Mouse (Mus musculus) lung, postnatal 0 days (tissue): ENCODE data around the gene Rufy2. TPM values are rescaled to one million over a fixed set of nuclear protein-coding genes. Genes with fewer than 3 reads are reported as not detected.

Experiments
- ATAC-seq: fragments of 200-750 bp; cut with Nextera tagmentation; 2 replicates; pipeline ENCODE4 v1.8.0; 2017; ENCODE audit warnings: moderate library complexity
- DNase-seq: peaks from one replicate; pipeline ENCODE4 v3.0.0-alpha.2; 2016; ENCODE audit warnings: low spot score
- H3K27ac ChIP-seq: fragments of 300-500 bp; sonication (generic); 2 replicates; pipeline ENCODE4 v1.5.1; 2014; ENCODE audit warnings: antibody characterized with exemption, mild to moderate bottlenecking, low read length, mixed read lengths
- H3K27me3 ChIP-seq: fragments of 300-500 bp; sonication (generic); replicated peaks from 2 replicates; pipeline ENCODE4 v1.6.1; 2014; ENCODE audit warnings: low read length, mixed read lengths; ENCODE audit not compliant: insufficient read depth
- H3K36me3 ChIP-seq: fragments of 300-500 bp; sonication (generic); 2 replicates; pipeline ENCODE4 v1.6.1; 2014; ENCODE audit warnings: low read length, mixed read lengths; ENCODE audit not compliant: insufficient read depth
- H3K4me1 ChIP-seq: fragments of 300-500 bp; sonication (generic); 2 replicates; pipeline ENCODE4 v1.6.1; 2014; ENCODE audit warnings: antibody characterized with exemption, low read depth, low read length, mixed read lengths; ENCODE audit not compliant: insufficient read depth
- H3K4me2 ChIP-seq: fragments of 300-500 bp; sonication (generic); replicated peaks from 2 replicates; pipeline ENCODE4 v1.6.1; 2014; ENCODE audit warnings: low read depth, mild to moderate bottlenecking, low read length, moderate library complexity, mixed read lengths
- H3K4me3 ChIP-seq: fragments of 300-500 bp; sonication (generic); 2 replicates; pipeline ENCODE4 v1.5.1; 2014; ENCODE audit warnings: low read depth, low read length
- H3K9ac ChIP-seq: fragments of 300-500 bp; sonication (generic); replicated peaks from 2 replicates; pipeline ENCODE4 v1.6.1; 2014; ENCODE audit warnings: low read depth, mild to moderate bottlenecking
- H3K9me3 ChIP-seq: fragments of 300-500 bp; sonication (generic); 2 replicates; pipeline ENCODE4 v1.6.1; 2016; ENCODE audit warnings: low read length, mixed read lengths
- CTCF ChIP-seq: IDR thresholded peaks from 2 replicates; pipeline ENCODE4 v1.5.1; 2016; ENCODE audit warnings: antibody characterized with exemption, mild to moderate bottlenecking
- EP300 ChIP-seq: IDR thresholded peaks from 2 replicates; pipeline ENCODE4 v1.6.1; 2016; ENCODE audit warnings: antibody characterized with exemption, mild to moderate bottlenecking, control low read depth
- WGBS: fragments of 180-500 bp; shearing (Covaris S2); extraction: QIAGEN DNeasy Blood & Tissue Kit; methylation state at CpG from one replicate; pipeline ENCODE4 v1.1.7; 2014; 5-methylcytosine and 5-hydroxymethylcytosine counted together
- polyA plus RNA-seq: library from polyadenylated mRNA; unstranded; fragments of >200 nt; fragmentation: Nextera tagmentation; extraction: Ambion mirVana; gene quantifications from 2 replicates; pipeline ENCODE4 v1.2.1, GENCODE M21; 2015

Rufy2 gene
- polyA plus RNA-seq: 13.9 and 14.5 TPM in 2 replicates

- peak within 1 kb of the TSS; percentile 47; the same call in 1 of the 2 replicates for H3K27ac ChIP-seq
- peaks cover 3% of the 10 kb centered on the region; the same call in 1 of the 2 replicates for H3K4me1 ChIP-seq
- peak; percentile 78 for DNase-seq
- peak; percentile 94 for ATAC-seq
- no peaks in the 10 kb centered on the region for H3K36me3 ChIP-seq
- under 1% methylated on average over 46 of the region's 77 CpGs for WGBS
- TF ChIP-seq CTCF: peak; percentile 60
- TF ChIP-seq EP300: no peak
- peak within 1 kb of the TSS; percentile 63 for H3K9ac ChIP-seq
- peak within 1 kb of the TSS; percentile 90 for H3K4me3 ChIP-seq
- H3K9me3 ChIP-seq: no peaks in the 10 kb centered on the region
- H3K27me3 ChIP-seq: no peaks in the 10 kb centered on the region
- peak within 1 kb of the TSS; percentile 82 for H3K4me2 ChIP-seq
These were observed at the start of gene Rufy2 for GRCm38 (mm10) chr10:62980039-62980954. TSS of gene Rufy2 (plus strand) at chr10:62980223.

- Histone ChIP-seq H3K9ac (no peak overlapping the region), H3K4me1 (no peaks in the 10 kb centered on the region), H3K36me3 (peaks cover 19% of the 10 kb centered on the region; the same call in 1 of the 2 replicates), H3K9me3 (no peaks in the 10 kb centered on the region), H3K27ac (no peak overlapping the region), H3K27me3 (no peaks in the 10 kb centered on the region), H3K4me2 (no peak overlapping the region), H3K4me3 (no peak overlapping the region)
- no peak for DNase-seq
- no peak for TF ChIP-seq EP300
- TF ChIP-seq CTCF: no peak
- 92% methylated on average over 1 of the region's 1 CpGs for WGBS
- no peak for ATAC-seq
These were observed 47.6 kb upstream of the Rufy2 start for GRCm38 (mm10) chr10:62932381-62932780.

- Histone ChIP-seq H3K27me3 (no peaks in the 10 kb centered on the region), H3K9me3 (no peaks in the 10 kb centered on the region), H3K27ac (no peak overlapping the region), H3K4me3 (no peak overlapping the region), H3K9ac (no peak overlapping the region), H3K4me2 (no peak overlapping the region), H3K4me1 (no peaks in the 10 kb centered on the region), H3K36me3 (peaks cover 9% of the 10 kb centered on the region; the same call in 1 of the 2 replicates)
- TF ChIP-seq EP300: no peak
- no peak for TF ChIP-seq CTCF
- WGBS: 77% methylated on average over 10 of the region's 10 CpGs
- ATAC-seq (no peak), DNase-seq (no peak)
These were observed 34.9 kb upstream of the Rufy2 start for GRCm38 (mm10) chr10:62944975-62945580.

- DNase-seq: peak; percentile 92
- peak within 1 kb of the TSS; percentile 46 for H3K9ac ChIP-seq
These were observed 33.1 kb upstream of the Rufy2 start, which contains the start of gene Dna2 for GRCm38 (mm10) chr10:62946738-62947471. TSS of gene Dna2 (plus strand) at chr10:62947026.

GRCm38 (mm10) chr10:62948551-62948950 is 31.5 kb upstream of the Rufy2 start:
- no peak overlapping the region for H3K27ac ChIP-seq
- no peaks in the 10 kb centered on the region for H3K36me3 ChIP-seq
- no peak overlapping the region for H3K9ac ChIP-seq
- H3K4me3 ChIP-seq: no peak overlapping the region
- DNase-seq (peak; percentile 49), ATAC-seq (no peak; the same call in 1 of the 2 replicates)
- TF ChIP-seq CTCF (no peak), EP300 (no peak)
- H3K4me1 ChIP-seq: no peaks in the 10 kb centered on the region
- H3K9me3 ChIP-seq: no peaks in the 10 kb centered on the region
- no peaks in the 10 kb centered on the region for H3K27me3 ChIP-seq
- WGBS: 87% methylated on average over 7 of the region's 7 CpGs
- H3K4me2 ChIP-seq: no peak overlapping the region

More at GRCm38 (mm10) chr10:62946738-62947471, 33.1 kb upstream of the Rufy2 start, which contains the start of gene Dna2:
- WGBS: under 1% methylated on average over 48 of the region's 68 CpGs
- Histone ChIP-seq H3K36me3 (peaks cover 4% of the 10 kb centered on the region; the same call in 1 of the 2 replicates), H3K4me3 (peak within 1 kb of the TSS; percentile 57), H3K4me1 (no peaks in the 10 kb centered on the region), H3K4me2 (peak within 1 kb of the TSS; percentile 87), H3K27me3 (no peaks in the 10 kb centered on the region), H3K9me3 (no peaks in the 10 kb centered on the region), H3K27ac (peak within 1 kb of the TSS; percentile 57; the same call in 1 of the 2 replicates)
- ATAC-seq: peak; percentile 94
- TF ChIP-seq CTCF (peak; percentile 52), EP300 (no peak)
